Mouse (Mus musculus) gastrocnemius, postnatal 4 days (tissue): ENCODE measurements around the gene Hsd11b2. TPM values are rescaled to one million over a fixed set of nuclear protein-coding genes. Genes with fewer than 3 reads are reported as not detected.

ENCODE experiments used
- DNase-seq, 2 experiments: peaks; one replicate each; pipeline ENCODE4 v3.0.0; 2021 to 2022; ENCODE audit warnings: low spot score in 2 of 2, mixed read lengths in 2 of 2
- long read RNA-seq, 2 experiments: library from polyadenylated mRNA; stranded (forward); transcript quantifications; one replicate each; pipeline ENCODE4 v2.0.0; 2021
- total RNA-seq, 2 experiments: library from RNA; stranded (reverse); gene quantifications; 2 replicates each; pipeline ENCODE4 v1.2.3; 2021

Gene Hsd11b2
- 10 to 100 TPM; 13.3 to 14.8 TPM for total RNA-seq
- long read RNA-seq, experiment 1, transcript Hsd11b2-201 (5 exons, 1,840 nt), result major isoform, 11 of 13 reads
- long read RNA-seq, experiment 1, partial matches to known transcripts, result 0 of 13 reads
- long read RNA-seq, experiment 1, other reads (novel, unspliced or antisense), result 2 of 13 reads
- long read RNA-seq, experiment 2, transcript Hsd11b2-201 (5 exons, 1,840 nt), result major isoform, 12 of 17 reads
- long read RNA-seq, experiment 2, partial matches to known transcripts, result 1 of 17 reads
- long read RNA-seq, experiment 2, other reads (novel, unspliced or antisense), result 4 of 17 reads

DNA sequence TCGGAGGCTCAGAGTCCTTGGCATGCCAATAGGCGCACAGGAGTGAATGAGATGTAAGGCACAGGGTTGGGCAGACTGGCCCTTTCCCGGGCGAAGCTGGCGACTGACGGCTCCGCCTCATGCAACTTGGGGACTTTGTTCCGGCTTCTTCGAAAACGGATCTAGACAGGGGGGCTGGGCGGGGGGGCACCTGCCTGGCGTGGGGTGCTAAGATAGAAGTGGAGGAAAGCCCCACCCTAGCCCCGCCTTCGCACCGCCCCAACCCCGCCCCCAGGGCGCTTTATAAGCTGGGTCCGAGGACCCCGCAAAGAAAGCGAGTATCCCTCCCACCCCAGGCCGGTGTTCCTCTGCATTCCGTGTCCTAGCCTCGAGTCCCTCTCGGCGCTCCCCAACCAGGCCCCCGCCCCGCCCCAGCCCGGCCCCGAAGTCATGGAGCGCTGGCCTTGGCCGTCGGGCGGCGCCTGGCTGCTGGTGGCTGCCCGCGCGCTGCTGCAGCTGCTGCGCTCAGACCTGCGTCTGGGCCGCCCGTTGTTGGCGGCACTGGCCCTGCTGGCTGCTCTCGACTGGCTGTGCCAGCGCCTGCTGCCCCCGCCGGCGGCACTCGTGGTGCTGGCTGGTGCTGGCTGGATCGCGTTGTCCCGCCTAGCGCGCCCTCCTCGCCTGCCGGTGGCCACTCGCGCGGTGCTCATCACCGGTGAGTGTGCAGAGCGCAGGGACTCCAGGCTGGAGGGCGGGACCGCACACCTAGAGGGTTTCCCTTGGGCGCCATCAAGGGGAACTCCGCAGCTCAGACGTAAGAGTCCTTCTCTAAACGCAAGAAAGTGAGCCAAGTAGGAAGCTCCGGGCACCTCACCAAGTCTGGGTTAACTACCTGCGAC is at the start of gene Hsd11b2:
Gene Hsd11b2 (plus strand): TSS at position 320 of the 878 bp plus-strand sequence.
- DNase-seq, result peak; percentile 51 to 72

GRCm38 (mm10) chr8:105469041-105469695 is 49.4 kb upstream of the Hsd11b2 start:
- peak in 1 of 2 experiments; percentile 50 for DNase-seq

- no peak for DNase-seq
These were observed 48.7 kb upstream of the Hsd11b2 start for GRCm38 (mm10) chr8:105469816-105470215.

DNA sequence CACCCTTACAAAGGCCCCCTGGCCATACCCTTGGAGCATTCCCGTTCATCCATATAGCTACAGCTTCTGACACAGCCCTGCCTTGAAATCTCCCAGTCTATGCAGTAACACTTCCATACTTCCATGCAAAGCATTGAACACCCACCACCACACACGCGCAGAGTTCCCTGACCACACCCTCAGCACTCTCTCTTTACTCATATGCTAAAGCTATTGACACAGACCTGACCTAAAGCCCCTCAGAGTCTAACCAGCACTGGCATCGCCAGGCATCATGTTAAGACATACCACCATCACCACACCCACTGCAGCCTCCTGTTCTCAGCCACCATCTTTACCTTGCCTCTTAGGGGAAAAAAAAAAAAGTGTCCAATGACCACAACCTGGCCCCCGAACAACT is 48.3 kb upstream of the Hsd11b2 start:
- no peak for DNase-seq

DNA sequence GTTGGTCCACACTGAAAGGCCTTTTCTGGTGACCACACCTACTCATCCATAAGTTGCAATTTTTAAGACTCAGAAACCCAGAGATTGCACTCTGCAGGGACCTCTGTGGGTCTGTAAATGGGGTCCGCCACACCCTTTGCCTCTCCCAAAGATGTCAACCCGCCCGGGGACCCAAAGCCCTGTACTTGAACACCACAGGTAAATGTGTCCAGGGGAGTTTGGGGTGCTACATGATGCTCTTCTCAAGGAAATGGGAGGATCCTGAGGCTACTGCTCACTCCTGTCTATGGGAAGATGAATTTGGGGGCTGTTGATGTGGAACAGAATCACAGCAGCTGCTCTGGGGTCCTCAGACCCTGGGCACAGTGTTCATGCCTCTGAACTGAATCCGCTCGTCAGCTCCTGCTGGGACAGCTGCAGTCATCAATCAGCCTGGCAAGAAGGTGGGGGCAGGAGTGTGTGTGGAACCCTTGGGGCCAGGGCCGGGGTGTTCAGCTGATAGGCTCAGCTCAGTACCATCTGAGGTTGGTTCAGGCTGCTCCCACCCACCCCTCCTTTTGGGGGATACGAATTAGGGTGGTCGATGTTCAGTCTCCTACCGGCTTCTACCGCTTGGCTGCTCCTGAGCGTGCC is 47.8 kb upstream of the Hsd11b2 start:
- DNase-seq, result no peak

DNA sequence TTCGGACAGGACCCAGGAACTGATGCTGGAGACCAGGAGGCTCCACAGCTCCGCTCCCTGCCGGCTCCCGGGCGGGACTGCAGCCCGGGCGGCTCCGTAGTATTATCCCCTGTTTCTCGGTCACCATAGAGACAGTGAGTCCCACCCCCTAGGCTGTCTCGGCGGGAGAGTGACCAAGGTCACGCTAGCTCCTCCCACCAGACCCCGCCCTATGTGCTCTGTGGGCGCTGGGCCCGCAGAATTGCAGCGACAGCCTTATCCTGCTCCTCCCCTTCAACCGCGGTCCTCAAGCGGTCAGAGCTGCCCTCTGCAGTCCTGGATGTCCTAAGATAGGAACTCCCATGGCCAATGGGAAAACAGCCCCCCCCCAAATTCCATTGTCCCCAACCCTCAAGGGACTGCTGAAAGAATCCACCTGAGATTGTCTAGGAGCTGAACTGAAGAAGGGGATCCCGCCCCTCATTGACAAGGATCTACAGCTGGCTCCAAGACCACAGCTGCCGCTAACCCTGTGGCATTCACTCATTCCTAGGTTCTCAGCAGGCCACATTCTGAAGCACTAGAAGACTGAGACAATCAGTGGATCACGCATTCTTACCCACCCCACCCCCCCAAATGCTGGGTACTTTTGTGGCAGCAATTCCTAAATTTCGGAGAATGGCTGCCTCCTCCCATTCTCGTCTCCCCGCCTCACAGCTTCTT is 47.1 kb upstream of the Hsd11b2 start, which contains the start of gene Tppp3:
Gene Tppp3 (minus strand): TSS at position 213 of the 702 bp plus-strand sequence.
- peak; percentile 90 to 96 for DNase-seq

DNA sequence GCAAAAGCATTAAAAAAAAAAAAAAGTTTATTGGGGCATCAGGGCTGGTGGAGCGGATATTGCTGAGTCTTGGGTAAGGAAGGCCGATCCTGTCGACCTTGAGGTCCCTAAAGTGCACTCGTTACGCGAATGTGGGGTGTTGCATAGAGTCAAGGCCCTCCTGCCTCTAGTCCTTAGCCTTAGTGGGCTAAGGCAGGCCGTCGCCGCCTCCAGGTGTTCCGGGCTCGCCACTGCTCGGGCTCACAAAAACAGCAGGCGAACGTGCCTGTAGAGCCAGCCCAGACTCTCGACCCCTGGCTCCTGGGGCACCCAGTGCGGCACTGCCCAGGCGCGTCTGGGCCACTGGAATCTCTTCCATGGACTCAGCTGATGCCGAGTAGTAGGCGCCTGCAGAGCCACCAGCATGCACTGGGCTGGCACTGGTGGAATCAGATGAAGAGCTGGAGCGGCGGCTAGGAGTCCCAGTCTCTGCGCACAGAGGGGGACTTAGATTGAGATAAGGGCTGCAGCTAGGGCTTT is 46.1 kb upstream of the Hsd11b2 start:
- no peak for DNase-seq

DNA sequence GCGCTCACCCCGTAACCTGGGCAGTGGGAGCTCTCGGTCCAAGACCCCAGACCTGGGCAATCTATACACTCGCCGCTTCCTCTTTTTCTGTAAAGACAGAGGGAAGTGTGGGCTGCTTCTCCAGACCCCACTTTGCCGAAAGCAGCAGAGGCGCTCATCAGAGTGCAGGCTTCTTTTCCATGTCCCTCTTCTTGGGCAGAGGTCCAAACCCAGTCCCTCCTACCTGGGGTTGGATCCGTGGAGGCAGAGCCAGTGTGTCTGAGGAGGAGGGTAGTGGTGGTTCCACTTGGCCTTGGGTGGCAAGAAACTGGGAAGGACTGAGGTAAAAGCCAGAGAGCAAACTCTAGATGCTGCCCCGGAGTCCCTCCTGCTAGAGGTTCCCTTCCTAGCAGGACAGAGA is 45.6 kb upstream of the Hsd11b2 start:
- no peak for DNase-seq

- DNase-seq, result peak in 1 of 2 experiments; percentile 68
These were observed 44.5 kb upstream of the Hsd11b2 start for GRCm38 (mm10) chr8:105473816-105474606.

DNA sequence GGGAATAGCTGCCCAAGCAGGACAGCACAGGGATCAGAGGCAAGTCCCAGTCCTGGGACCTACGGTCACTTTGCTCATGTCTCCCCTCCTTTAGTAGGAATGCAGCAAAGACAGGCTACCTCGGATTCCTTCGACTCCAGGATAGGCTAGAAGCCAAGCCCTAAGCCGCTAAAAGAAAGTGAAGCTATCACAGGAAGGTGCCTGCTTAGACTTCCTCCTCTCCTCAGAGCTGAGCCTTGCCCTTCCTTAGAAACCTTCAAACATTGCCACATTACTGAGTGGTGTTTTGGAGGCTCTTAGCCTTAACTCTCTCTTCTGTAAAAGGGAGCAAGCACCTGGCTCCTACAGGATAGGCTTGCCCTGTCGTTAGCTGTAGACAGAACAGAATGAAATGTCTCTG is 43.9 kb upstream of the Hsd11b2 start:
- no peak for DNase-seq

DNA sequence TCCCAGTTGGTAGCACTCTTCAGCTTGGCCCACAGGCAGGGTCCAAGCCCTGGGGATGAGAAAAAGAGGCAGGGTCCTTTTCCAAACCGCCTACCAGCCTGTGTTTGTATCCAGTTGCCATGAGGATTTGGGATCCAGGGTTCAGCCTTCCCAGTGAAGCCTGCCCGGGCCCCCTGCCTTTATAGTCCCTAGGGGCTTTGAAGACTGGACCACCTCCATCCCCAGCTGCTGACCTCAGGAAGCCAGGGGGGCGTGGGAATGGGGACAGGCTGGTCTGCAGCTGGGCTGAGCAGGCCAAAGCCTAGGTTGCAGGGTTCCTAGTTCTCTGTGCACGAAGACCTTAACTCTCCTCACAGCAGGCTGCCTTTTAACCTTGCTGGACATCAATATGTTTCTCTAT is 43.3 kb upstream of the Hsd11b2 start:
- DNase-seq, result peak in 1 of 2 experiments; percentile 74

GRCm38 (mm10) chr8:105475742-105476141 is 42.8 kb upstream of the Hsd11b2 start:
- DNase-seq, result no peak

GRCm38 (mm10) chr8:105476161-105476560 is 42.4 kb upstream of the Hsd11b2 start:
- DNase-seq, result no peak

DNA sequence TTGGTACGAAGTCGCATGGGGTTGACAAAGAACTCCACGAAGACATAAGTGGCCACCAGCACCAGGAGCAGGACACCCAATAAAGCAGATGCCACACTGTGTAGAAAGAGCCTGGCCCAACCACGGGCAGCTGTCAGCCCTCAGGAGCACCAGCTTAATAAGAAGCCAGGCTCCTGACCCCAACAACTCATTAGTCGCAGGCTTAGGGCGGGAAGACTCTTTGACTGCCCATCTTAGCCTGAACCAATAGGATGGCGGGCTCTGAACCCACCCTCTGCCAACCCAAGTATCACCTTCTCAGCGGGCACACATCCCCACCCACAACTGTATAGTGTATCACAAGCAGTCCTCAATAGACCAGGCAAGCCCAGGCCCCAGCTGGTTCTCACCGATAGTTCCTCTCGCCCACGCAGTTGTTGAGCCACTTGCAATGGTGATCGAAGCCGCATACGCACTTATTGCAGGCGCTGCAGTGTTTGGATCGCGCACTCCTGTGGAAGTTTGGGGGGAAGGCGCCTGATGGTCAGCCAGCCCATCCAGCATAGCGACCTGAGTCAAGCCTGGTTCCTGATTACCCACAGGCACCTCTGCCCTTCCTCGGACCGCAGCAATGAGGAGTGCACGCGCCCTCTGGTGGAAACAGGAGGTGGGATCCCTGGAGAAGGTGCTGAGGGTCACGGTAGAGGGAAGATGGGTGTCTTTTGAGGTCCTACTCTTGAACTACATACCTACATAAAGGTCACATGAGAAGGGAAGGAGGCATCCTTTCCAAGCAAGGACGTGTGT is 41.7 kb upstream of the Hsd11b2 start:
- peak in 1 of 2 experiments; percentile 73 for DNase-seq

- DNase-seq, result no peak
These were observed 40.8 kb upstream of the Hsd11b2 start for GRCm38 (mm10) chr8:105477792-105478191.

- no peak for DNase-seq
These were observed 37.5 kb upstream of the Hsd11b2 start for GRCm38 (mm10) chr8:105481013-105481412.

- DNase-seq, result peak in 1 of 2 experiments; percentile 62
These were observed 37.1 kb upstream of the Hsd11b2 start for GRCm38 (mm10) chr8:105481453-105481852.

GRCm38 (mm10) chr8:105482123-105482522 is 36.4 kb upstream of the Hsd11b2 start:
- DNase-seq, result no peak
